Mouse (Mus musculus): Measurements from ENCODE around the gene Gpr176. TPM values are rescaled to one million over a fixed set of nuclear protein-coding genes. Genes with fewer than 3 reads are reported as not detected.

Gene Gpr176
- total and polyA plus RNA-seq, 3 experiments, result not detected

DNA sequence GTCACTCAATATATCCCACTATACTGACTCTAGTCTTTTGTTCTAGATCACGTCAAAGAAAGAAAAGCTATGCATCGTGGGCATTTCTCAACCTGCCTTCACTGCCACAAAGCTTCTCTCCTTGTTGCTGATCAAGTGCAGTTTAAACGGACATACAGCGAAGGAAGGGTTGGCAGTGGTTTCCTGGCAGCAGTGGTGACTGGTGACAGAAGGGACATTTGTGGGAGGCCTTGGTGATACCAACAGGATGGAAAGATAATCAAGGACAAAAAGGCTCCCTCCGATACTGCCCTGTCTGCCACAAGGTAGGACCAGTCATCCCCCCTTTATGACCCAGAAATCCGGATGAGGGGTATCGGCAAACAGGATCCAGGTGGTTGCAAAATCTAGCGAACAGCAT lies 95.0 kb downstream of the Gpr176 start:
- Histone ChIP-seq H3K79me2 (ENCODE audit: control insufficient read depth, insufficient read depth, low read length, poor library complexity) (no peaks in the 10 kb centered on the region), H3K36me3 (ENCODE audit: control insufficient read depth in 1 of 2, insufficient read depth in 2 of 2, low read length in 2 of 2) (no peaks in the 10 kb centered on the region), H3K9me3 (replicated peaks; ENCODE audit: insufficient read depth, low read length) (no peaks in the 10 kb centered on the region), H3K4me3 (ENCODE audit: control insufficient read depth in 1 of 2, insufficient read depth in 1 of 2, low read depth in 2 of 2, low read length in 2 of 2) (no peak overlapping the region), H3K9ac (ENCODE audit: control insufficient read depth, low read depth, low read length, poor library complexity, severe bottlenecking) (no peak overlapping the region), H3K27ac (ENCODE audit: control insufficient read depth, low read depth, low read length) (no peak overlapping the region), H3K4me1 (ENCODE audit: control insufficient read depth in 1 of 2, insufficient read depth in 2 of 2, low read length in 2 of 2) (no peaks in the 10 kb centered on the region), H3K27me3 (ENCODE audit: control insufficient read depth in 1 of 2, insufficient read depth in 2 of 2, low read length in 2 of 2) (no peaks in the 10 kb centered on the region; a peak in 1 of 4 replicates)
- TF ChIP-seq MYB (IDR thresholded peaks at IDR 0.05; ENCODE audit: low read depth, low read length) (no peak), EP300 (IDR thresholded peaks at IDR 0.05; ENCODE audit: low read depth in 1 of 2, low read length in 2 of 2) (no peak), TAL1 (IDR thresholded peaks at IDR 0.05; ENCODE audit: low read length) (no peak), ZNF384 (IDR thresholded peaks at IDR 0.05; ENCODE audit: low read depth, low read length) (no peak), GABPA (IDR thresholded peaks at IDR 0.05; ENCODE audit: low read depth, low read length) (no peak), UBTF (IDR thresholded peaks at IDR 0.05; ENCODE audit: borderline replicate concordance, insufficient read depth, low read depth, low read length) (no peak), USF2 (IDR thresholded peaks at IDR 0.05; ENCODE audit: borderline replicate concordance in 1 of 2, insufficient read depth in 1 of 2, low read depth in 1 of 2, low read length in 2 of 2) (no peak)
- no peak for DNase-seq (ENCODE audit: low read depth, low spot score)

DNA sequence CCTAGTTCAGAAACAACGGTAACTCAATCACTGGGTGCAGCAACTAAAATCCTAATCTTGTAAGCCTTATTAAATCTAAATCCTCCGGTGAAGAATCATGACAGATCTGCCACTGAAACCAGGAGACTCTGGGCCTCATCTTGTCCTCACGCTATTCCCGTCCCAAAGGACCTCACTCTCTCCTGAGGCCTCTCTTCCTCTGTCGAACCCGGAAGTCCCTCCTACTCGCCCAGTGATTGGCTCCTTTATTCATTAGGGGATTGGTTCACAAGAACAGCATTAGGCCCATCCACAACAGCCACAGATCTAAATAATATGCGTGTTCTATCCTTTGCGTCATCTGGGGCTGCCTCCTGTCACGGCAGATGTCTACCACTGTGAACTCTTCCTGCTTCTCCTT lies 101.6 kb downstream of the Gpr176 start:
- Histone ChIP-seq H3K4me3 (ENCODE audit: control insufficient read depth in 1 of 2, insufficient read depth in 1 of 2, low read depth in 2 of 2, low read length in 2 of 2) (no peak overlapping the region), H3K27ac (ENCODE audit: control insufficient read depth, low read depth, low read length) (no peak overlapping the region), H3K79me2 (ENCODE audit: control insufficient read depth, insufficient read depth, low read length, poor library complexity) (no peaks in the 10 kb centered on the region), H3K4me1 (ENCODE audit: control insufficient read depth in 1 of 2, insufficient read depth in 2 of 2, low read length in 2 of 2) (no peaks in the 10 kb centered on the region), H3K36me3 (ENCODE audit: control insufficient read depth in 1 of 2, insufficient read depth in 2 of 2, low read length in 2 of 2) (no peaks in the 10 kb centered on the region), H3K9me3 (replicated peaks; ENCODE audit: insufficient read depth, low read length) (no peaks in the 10 kb centered on the region), H3K9ac (ENCODE audit: control insufficient read depth, low read depth, low read length, poor library complexity, severe bottlenecking) (no peak overlapping the region), H3K27me3 (ENCODE audit: control insufficient read depth in 1 of 2, insufficient read depth in 2 of 2, low read length in 2 of 2) (peaks cover 0 to 1% of the 10 kb centered on the region in 2 experiments; a peak in 1 of 4 replicates)
- no peak for TF ChIP-seq ZC3H11A (IDR thresholded peaks at IDR 0.05; ENCODE audit: low read depth, low read length)
- TF ChIP-seq EP300 (IDR thresholded peaks at IDR 0.05; ENCODE audit: low read depth in 1 of 2, low read length in 2 of 2), result no peak
- no peak for TF ChIP-seq MYB (IDR thresholded peaks at IDR 0.05; ENCODE audit: low read depth, low read length)
- no peak for TF ChIP-seq USF2 (IDR thresholded peaks at IDR 0.05; ENCODE audit: borderline replicate concordance in 1 of 2, insufficient read depth in 1 of 2, low read depth in 1 of 2, low read length in 2 of 2)
- TF ChIP-seq MEF2A (IDR thresholded peaks at IDR 0.05; ENCODE audit: extremely low read depth, insufficient replicate concordance, low read depth, low read length, poor library complexity, severe bottlenecking), result no peak
- TF ChIP-seq CHD2 (IDR thresholded peaks at IDR 0.05; ENCODE audit: low read length), result no peak
- no peak for TF ChIP-seq MYC (IDR thresholded peaks at IDR 0.05; ENCODE audit: low read depth, low read length)
- TF ChIP-seq RAD21 (IDR thresholded peaks at IDR 0.05; ENCODE audit: low read depth, low read length), result no peak
- no peak for DNase-seq (ENCODE audit: low read depth, low spot score)

DNA sequence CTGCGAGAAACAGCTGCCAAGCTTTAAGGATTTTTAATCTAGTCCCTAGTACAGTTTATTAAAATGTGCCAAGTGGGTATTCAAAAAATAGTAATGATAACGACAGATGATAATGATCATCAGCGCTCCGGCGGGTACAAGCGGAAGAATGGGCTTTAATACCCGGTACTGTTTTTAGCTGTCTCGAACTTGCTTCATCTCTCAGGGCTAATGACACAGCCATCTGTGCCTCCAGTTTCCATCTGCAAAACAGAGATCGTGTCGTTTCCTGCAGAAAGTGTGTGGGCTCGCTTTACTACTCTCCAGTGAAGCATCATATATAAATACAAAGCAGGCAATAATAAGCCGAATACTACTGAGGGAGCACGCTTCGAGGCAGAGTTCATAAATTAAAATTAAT lies 103.0 kb downstream of the Gpr176 start:
- TF ChIP-seq RAD21 (IDR thresholded peaks at IDR 0.05; ENCODE audit: low read depth, low read length) (no peak), MAFK (IDR thresholded peaks at IDR 0.05; ENCODE audit: borderline replicate concordance, low read depth, low read length) (no peak), HCFC1 (IDR thresholded peaks at IDR 0.05; ENCODE audit: low read depth, low read length) (no peak), E2F4 (IDR thresholded peaks at IDR 0.05; ENCODE audit: borderline replicate concordance, low read depth, low read length) (no peak), ZNF384 (IDR thresholded peaks at IDR 0.05; ENCODE audit: low read depth, low read length) (no peak), EP300 (IDR thresholded peaks at IDR 0.05; ENCODE audit: low read depth in 1 of 2, low read length in 2 of 2) (no peak), NELFE (IDR thresholded peaks at IDR 0.05; ENCODE audit: low read depth, low read length) (no peak)
- Histone ChIP-seq H3K9me3 (replicated peaks; ENCODE audit: insufficient read depth, low read length) (no peaks in the 10 kb centered on the region), H3K9ac (ENCODE audit: control insufficient read depth, low read depth, low read length, poor library complexity, severe bottlenecking) (no peak overlapping the region), H3K79me2 (ENCODE audit: control insufficient read depth, insufficient read depth, low read length, poor library complexity) (no peaks in the 10 kb centered on the region), H3K4me1 (ENCODE audit: control insufficient read depth in 1 of 2, insufficient read depth in 2 of 2, low read length in 2 of 2) (no peaks in the 10 kb centered on the region), H3K36me3 (ENCODE audit: control insufficient read depth in 1 of 2, insufficient read depth in 2 of 2, low read length in 2 of 2) (no peaks in the 10 kb centered on the region), H3K4me3 (ENCODE audit: control insufficient read depth in 1 of 2, insufficient read depth in 1 of 2, low read depth in 2 of 2, low read length in 2 of 2) (no peak overlapping the region), H3K27ac (ENCODE audit: control insufficient read depth, low read depth, low read length) (no peak overlapping the region), H3K27me3 (ENCODE audit: control insufficient read depth in 1 of 2, insufficient read depth in 2 of 2, low read length in 2 of 2) (peaks cover 0 to 1% of the 10 kb centered on the region in 2 experiments; a peak in 1 of 4 replicates)
- no peak for DNase-seq (ENCODE audit: low read depth, low spot score)
